Mouse (Mus musculus) embryonic facial prominence, embryonic 12.5 days (tissue): ENCODE data around the gene Smtn. TPM values are rescaled to one million over a fixed set of nuclear protein-coding genes. Genes with fewer than 3 reads are reported as not detected.

Experiments used
- ATAC-seq: fragments of 200-750 bp; cut with Nextera tagmentation; 2 replicates; pipeline ENCODE4 v1.8.0; 2017; ENCODE audit not compliant: insufficient number of reproducible peaks, insufficient read depth, low FRiP score, low TSS enrichment
- H3K27ac ChIP-seq: fragments of 300-500 bp; sonication (generic); 2 replicates; pipeline ENCODE4 v1.5.1; 2016; ENCODE audit warnings: mild to moderate bottlenecking
- H3K27me3 ChIP-seq: fragments of 300-500 bp; sonication (generic); 2 replicates; pipeline ENCODE4 v1.6.1; 2016; ENCODE audit warnings: mild to moderate bottlenecking, moderate library complexity
- H3K36me3 ChIP-seq: fragments of 300-500 bp; sonication (generic); 2 replicates; pipeline ENCODE4 v1.6.1; 2016; ENCODE audit warnings: mild to moderate bottlenecking
- H3K4me1 ChIP-seq: fragments of 300-500 bp; sonication (generic); 2 replicates; pipeline ENCODE4 v1.6.1; 2016
- H3K4me2 ChIP-seq: fragments of 300-500 bp; sonication (generic); replicated peaks from 2 replicates; pipeline ENCODE4 v1.6.1; 2016; ENCODE audit warnings: mild to moderate bottlenecking, moderate library complexity
- H3K4me3 ChIP-seq: fragments of 300-500 bp; sonication (generic); 2 replicates; pipeline ENCODE4 v1.5.1; 2016; ENCODE audit warnings: mild to moderate bottlenecking
- H3K9ac ChIP-seq: fragments of 300-500 bp; sonication (generic); 2 replicates; pipeline ENCODE4 v1.6.1; 2016; ENCODE audit warnings: mild to moderate bottlenecking, moderate library complexity
- H3K9me3 ChIP-seq: fragments of 300-500 bp; sonication (generic); 2 replicates; pipeline ENCODE4 v1.6.1; 2016; ENCODE audit warnings: mild to moderate bottlenecking, moderate library complexity
- WGBS: fragments of 180-500 bp; shearing (Covaris S2); methylation state at CpG from one replicate; pipeline ENCODE4 v1.1.7; 2016; 5-methylcytosine and 5-hydroxymethylcytosine counted together
- polyA plus RNA-seq: library from polyadenylated mRNA; unstranded; fragments of >200 nt; fragmentation: Nextera tagmentation; extraction: Ambion mirVana; gene quantifications from 2 replicates; pipeline ENCODE4 v1.2.1, GENCODE M21; 2016

Smtn gene
- polyA plus RNA-seq, 1 experiment from 2014 or later, result 55.7 TPM

DNA sequence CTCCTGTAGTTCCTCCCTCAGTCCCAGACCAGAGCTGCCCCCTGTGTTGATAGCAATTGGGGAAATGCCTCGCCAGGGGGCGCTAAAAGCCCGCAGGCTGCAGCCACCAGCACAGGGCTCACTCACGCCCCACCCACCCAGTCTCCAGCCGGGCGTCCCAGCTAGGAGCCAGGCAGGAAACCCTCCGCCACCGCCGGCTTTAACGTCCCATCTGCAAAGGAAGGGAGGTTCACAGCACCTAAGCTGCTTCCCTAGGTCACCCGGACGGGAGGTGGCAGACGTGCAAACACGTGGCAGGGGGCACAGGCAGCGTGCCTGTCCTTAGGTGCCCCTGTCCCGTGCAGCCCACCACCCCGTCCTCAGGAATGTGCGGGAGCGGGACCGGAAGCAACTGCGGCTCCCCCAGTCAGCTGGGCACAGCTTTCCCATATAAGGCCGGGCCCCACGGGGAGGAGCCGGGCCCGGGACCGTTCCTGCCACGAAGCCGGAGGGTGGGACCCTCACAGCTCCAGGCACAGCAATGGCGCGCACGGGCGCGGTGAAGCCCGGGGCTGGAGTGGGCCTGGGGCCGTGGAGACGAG, 4.9 kb downstream of the Smtn start:
- peak overlapping the region; percentile 59 for H3K9ac ChIP-seq
- H3K27me3 ChIP-seq, result no peaks in the 10 kb centered on the region
- peaks cover 25% of the 10 kb centered on the region for H3K4me1 ChIP-seq
- peaks cover 27% of the 10 kb centered on the region for H3K36me3 ChIP-seq
- under 1% methylated on average over 36 of the region's 36 CpGs for WGBS
- peak; percentile 81 for ATAC-seq
- H3K4me3 ChIP-seq, result peak overlapping the region; percentile 40
- H3K9me3 ChIP-seq, result no peaks in the 10 kb centered on the region
- peak overlapping the region; percentile 58 for H3K4me2 ChIP-seq
- H3K27ac ChIP-seq, result peak overlapping the region; percentile 89

DNA sequence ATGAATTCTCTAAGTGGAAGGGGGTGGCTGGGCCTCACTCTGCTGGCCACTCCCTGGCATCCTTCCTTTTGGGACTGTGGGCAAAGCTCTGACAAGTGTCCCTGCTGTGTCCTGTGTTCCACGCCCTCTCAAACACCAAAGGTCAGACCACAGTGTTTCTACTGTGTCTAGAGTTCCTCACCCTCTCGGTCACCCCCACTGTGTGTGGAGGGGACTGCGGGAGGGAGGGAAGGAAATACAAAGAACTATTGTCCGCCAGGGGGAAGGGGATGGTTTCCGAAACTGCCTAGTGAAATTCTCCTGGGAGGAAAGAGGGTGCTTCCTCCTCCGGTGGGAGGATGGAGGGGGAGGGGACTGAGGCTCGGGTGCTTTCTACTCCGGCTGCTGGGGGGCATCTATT, 5.5 kb downstream of the Smtn start:
- peak overlapping the region; percentile 2; the same call in 1 of the 2 replicates for H3K9ac ChIP-seq
- no peaks in the 10 kb centered on the region for H3K9me3 ChIP-seq
- H3K27ac ChIP-seq, result peak overlapping the region; percentile 8; the same call in 1 of the 2 replicates
- peak overlapping the region; percentile 58 for H3K4me2 ChIP-seq
- H3K4me1 ChIP-seq, result peaks cover 25% of the 10 kb centered on the region
- no peak overlapping the region for H3K4me3 ChIP-seq
- whole genome bisulfite sequencing, result 10% methylated on average over 8 of the region's 8 CpGs
- ATAC-seq, result no peak
- H3K36me3 ChIP-seq, result peaks cover 32% of the 10 kb centered on the region
- H3K27me3 ChIP-seq, result no peaks in the 10 kb centered on the region

DNA sequence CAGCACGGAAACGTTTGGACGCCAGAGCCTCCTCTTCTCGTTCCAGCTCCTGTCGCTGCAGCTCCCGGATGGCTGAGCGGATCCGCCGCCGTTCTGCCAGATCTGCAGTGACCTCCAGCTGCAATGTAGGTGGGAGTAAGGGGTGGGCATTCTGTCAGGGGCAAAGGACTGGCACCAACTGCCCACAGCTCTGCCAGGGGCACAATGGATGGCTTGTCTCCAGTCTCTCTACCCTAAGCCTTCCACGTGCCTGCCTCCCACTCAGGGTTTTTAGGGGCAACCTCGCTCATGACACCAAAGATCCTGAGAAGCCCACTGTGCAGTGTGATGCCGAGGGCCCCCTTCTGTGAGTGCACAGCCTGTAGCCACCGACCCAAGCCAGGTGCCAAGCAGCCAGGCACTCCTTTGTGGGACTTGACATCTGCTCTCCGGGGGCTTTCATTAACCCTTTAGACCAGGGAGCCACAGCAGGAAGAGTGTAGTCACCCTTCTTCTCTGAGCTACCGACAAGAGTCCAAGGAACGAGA, 6.9 kb downstream of the Smtn start:
- Histone ChIP-seq H3K36me3 (peaks cover 41% of the 10 kb centered on the region), H3K9ac (no peak overlapping the region)
- 89% methylated on average over 17 of the region's 17 CpGs for WGBS

DNA sequence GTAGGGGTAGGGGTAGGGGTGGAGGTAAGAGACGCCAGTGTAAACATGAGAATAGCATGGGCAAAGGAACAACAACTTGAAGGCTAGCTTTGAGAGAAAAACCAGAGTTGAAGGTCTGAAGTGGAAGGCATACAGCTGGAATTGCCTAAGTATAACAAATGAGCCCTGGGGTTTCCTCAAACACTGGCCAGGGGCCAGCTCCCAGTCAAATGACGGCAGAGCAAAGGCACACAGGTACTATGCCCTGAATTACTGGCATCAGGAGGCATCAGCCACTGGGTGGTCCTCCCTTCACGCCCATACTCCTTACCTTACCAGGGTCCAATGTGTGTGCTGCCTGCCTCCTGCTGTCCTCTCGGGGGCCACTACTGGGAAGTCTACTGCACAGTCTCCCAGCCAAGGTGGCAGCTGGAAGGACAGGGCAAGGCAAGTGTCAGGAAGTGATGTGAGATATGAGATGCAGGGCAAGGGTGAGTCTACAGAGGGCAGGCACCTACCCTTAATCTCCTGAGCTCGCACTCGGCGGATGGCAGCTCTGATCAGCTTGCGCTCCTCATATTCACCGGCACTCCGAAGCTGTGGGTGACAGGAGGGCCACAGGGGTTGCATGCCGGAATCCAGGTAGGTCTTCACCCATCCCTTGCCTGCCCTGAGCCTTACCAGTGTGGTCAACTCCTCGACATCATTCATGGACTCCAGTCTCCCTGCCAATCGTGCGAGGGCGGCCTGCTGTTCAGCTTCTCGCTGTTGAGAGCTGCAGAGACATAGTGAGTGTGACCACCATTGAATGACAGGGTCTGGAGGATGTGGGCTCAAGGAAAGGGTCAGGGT, 8.1 kb downstream of the Smtn start:
- H3K27me3 ChIP-seq, result no peaks in the 10 kb centered on the region
- H3K36me3 ChIP-seq, result peaks cover 48% of the 10 kb centered on the region
- no peak for ATAC-seq
- no peaks in the 10 kb centered on the region for H3K9me3 ChIP-seq
- H3K4me2 ChIP-seq, result no peak overlapping the region
- H3K4me3 ChIP-seq, result no peak overlapping the region
- H3K27ac ChIP-seq, result no peak overlapping the region
- H3K4me1 ChIP-seq, result peaks cover 15% of the 10 kb centered on the region
- H3K9ac ChIP-seq, result no peak overlapping the region
- WGBS, result 91% methylated on average over 16 of the region's 16 CpGs

More for the DNA sequence above, 6.9 kb downstream of the Smtn start:
- H3K4me1 ChIP-seq, result peaks cover 22% of the 10 kb centered on the region
- no peaks in the 10 kb centered on the region for H3K9me3 ChIP-seq
- H3K4me3 ChIP-seq, result no peak overlapping the region
- H3K4me2 ChIP-seq, result no peak overlapping the region
- no peak for ATAC-seq
- no peaks in the 10 kb centered on the region for H3K27me3 ChIP-seq
- H3K27ac ChIP-seq, result no peak overlapping the region

DNA sequence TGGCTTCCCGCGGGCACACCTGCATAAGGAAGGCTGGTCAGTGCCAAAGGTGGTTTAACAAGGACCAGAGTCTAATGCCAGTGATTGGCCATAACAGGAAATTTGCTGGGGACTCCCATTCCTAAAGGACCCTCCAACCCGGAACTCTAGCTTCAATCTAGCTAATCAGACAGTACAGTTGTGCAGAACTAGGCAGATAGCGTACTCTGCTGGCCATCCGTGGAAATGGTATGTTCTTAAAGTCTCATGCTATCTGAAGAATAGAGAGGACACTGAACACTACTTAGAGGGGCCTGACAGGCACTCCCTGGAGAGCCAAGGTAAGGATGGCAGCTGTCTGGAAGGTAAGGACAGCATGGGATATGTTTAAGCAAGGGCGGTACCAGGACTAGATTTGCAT, 8.8 kb downstream of the Smtn start:
- peaks cover 54% of the 10 kb centered on the region for H3K36me3 ChIP-seq
- ATAC-seq, result no peak

DNA sequence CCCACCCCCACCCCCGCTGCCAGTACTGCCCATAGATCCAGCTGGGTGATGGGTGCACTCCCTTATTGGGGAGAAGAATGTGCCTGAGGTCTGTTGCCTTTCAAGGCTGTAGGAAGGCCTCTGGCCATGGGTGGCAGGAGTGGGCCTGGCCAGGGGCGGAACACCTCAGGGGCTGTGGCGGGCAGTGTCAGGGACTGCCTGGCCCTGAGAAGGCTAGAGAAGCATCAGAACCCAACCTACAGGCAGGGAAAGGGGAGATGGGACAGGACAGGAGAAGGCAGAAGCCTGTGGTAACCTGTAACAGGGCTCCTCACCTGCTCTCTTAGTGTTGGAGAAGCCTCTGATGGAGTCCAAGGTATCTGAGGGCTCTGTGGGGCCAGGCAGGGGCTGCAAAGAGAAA, 9.7 kb downstream of the Smtn start:
- ATAC-seq, result no peak
- Histone ChIP-seq H3K36me3 (peaks cover 63% of the 10 kb centered on the region), H3K4me1 (0 out of 2 replicates have a peak, but pooled peaks cover 5% of the 10 kb centered on the region), H3K4me2 (no peak overlapping the region), H3K9ac (no peak overlapping the region), H3K4me3 (no peak overlapping the region), H3K9me3 (no peaks in the 10 kb centered on the region), H3K27ac (no peak overlapping the region), H3K27me3 (no peaks in the 10 kb centered on the region)
- WGBS, result 93% methylated on average over 3 of the region's 3 CpGs

More for the DNA sequence above, 8.8 kb downstream of the Smtn start:
- Histone ChIP-seq H3K4me2 (no peak overlapping the region), H3K4me3 (no peak overlapping the region), H3K4me1 (peaks cover 12% of the 10 kb centered on the region), H3K9me3 (no peaks in the 10 kb centered on the region), H3K27me3 (no peaks in the 10 kb centered on the region), H3K27ac (no peak overlapping the region), H3K9ac (no peak overlapping the region)
- WGBS, result 82% methylated on average over 6 of the region's 6 CpGs

DNA sequence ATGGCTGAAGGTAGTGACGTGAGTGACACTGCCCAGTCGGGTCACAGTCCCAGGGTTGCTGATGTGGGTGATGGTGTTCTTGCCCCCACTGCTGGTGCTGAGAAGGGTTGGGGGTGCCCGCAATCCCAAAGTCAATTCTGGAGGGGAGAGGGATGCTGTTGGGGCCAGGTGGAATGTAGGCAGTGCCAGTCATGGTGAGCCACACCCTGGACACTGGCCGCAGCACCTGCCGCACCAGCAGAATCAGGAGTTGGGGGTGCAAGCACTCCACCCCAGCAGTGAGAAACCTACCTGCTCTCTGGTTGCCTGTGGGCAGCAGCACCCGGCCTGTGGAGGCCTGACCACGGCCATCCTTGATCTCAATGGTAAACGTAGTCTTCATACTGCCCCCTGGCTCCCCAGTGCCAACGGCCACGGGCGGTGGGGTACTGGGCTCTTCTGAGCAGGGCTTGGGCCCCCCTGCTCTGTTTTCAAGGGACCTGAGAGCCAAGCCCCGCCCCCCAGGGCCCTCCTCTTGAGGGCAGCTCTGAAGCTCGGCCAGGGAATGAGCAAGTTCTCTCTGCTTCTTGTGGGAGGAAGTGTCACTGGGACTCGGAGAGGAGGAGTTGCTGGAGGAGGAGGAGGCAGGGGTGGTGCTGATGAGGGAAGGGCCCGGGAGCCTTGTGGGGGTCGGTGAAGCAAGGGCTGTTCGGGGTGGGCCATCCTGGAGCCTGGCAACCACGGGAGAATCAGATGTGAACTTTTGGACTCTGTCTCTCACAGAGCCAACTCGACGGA, 10.7 kb downstream of the Smtn start:
- WGBS, result 85% methylated on average over 20 of the region's 20 CpGs
- no peaks in the 10 kb centered on the region for H3K4me1 ChIP-seq
- no peak overlapping the region for H3K4me3 ChIP-seq
- H3K9ac ChIP-seq, result no peak overlapping the region
- H3K27ac ChIP-seq, result no peak overlapping the region
- H3K27me3 ChIP-seq, result no peaks in the 10 kb centered on the region
- ATAC-seq, result no peak
- H3K4me2 ChIP-seq, result no peak overlapping the region
- no peaks in the 10 kb centered on the region for H3K9me3 ChIP-seq
- peaks cover 74% of the 10 kb centered on the region for H3K36me3 ChIP-seq

DNA sequence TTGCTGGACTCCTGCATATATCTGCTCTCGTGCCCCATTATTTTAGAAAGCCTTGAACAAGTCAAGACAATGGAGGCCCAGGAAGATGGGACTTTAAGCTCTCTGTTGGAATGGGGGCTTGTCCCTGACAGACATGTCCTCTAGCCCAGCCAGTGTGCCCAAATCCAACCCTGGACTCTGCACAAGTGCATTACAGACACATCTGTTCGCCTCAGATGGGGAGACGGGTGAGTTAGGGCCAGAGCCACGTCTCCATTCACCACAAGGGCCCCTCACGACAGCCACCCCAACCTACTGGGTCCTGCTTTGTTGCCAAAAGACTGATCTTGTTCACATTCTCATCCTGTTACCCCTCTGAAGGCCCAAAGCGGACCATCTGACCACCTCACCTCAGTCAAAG, 12.2 kb downstream of the Smtn start:
- H3K4me3 ChIP-seq, result no peak overlapping the region
- ATAC-seq, result no peak
- peaks cover 83% of the 10 kb centered on the region for H3K36me3 ChIP-seq
- no peaks in the 10 kb centered on the region for H3K9me3 ChIP-seq
- no peak overlapping the region for H3K4me2 ChIP-seq
- H3K4me1 ChIP-seq, result no peaks in the 10 kb centered on the region
- no peak overlapping the region for H3K27ac ChIP-seq
- WGBS, result 87% methylated on average over 6 of the region's 6 CpGs
- H3K9ac ChIP-seq, result no peak overlapping the region
- H3K27me3 ChIP-seq, result no peaks in the 10 kb centered on the region

DNA sequence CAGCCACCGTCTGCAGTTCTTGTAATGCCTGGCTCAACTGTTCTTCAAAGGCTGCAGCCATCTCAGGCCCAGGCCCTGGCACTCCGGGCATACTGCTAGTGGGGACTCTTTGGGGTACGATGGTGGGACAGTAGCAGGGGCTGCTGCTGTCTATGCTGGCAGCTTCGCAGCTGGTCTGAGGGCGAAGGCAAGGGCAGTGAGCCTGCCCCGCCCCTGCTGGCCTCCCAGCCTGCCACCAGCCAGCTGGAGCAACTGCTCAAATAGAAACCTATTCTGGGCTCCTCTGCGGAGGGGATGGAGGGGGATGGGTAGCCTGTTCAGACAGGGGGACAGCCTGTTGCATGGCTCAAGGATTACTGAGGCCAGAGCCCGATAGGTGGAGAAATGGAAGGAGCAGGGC, 12.6 kb downstream of the Smtn start:
- no peak overlapping the region for H3K4me2 ChIP-seq
- H3K9ac ChIP-seq, result no peak overlapping the region
- no peak overlapping the region for H3K4me3 ChIP-seq
- H3K4me1 ChIP-seq, result no peaks in the 10 kb centered on the region
- H3K27me3 ChIP-seq, result no peaks in the 10 kb centered on the region
- H3K36me3 ChIP-seq, result peaks cover 83% of the 10 kb centered on the region
- H3K27ac ChIP-seq, result no peak overlapping the region
- WGBS, result 84% methylated on average over 8 of the region's 8 CpGs
- no peak for ATAC-seq
- no peaks in the 10 kb centered on the region for H3K9me3 ChIP-seq

DNA sequence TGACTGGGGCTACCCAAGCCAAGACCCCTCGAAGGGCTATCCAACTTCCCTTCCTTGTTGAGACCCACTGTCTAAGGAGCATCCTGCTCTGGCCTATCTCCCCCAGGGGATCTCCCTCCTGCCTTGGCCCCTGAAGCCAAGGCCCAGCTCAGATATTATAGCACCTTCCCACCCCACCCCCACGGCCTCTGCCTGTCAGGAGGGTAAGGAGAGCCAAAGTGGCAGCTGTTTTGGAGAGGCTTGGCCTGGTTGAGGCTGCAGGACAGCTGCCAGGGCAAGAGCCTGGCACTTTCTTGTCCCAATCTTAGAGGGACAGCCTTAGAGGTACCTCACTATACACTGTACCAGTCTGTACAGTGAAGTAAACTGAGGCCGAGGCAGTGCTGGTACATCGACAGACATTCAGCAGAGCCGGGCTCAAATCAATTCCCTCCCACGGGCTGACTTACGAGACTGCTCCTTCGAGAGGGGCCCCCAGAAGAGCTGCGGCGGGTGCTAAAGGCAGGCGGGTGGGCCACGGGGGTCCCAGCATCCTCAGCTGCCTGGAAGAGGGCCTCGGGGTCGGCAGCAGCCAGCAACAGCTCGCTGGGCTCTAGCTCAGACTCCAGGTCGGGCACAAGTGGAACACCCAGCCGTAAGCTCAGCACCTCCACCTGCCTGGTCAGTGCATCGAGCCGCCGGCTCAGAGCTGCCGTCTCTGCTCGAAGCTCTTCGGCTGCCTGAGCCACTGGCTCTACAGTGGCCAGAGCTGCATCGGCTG, 13.3 kb downstream of the Smtn start:
- Histone ChIP-seq H3K9ac (no peak overlapping the region), H3K27ac (no peak overlapping the region), H3K4me3 (no peak overlapping the region), H3K36me3 (peaks cover 84% of the 10 kb centered on the region), H3K4me1 (no peaks in the 10 kb centered on the region), H3K27me3 (no peaks in the 10 kb centered on the region), H3K9me3 (no peaks in the 10 kb centered on the region), H3K4me2 (no peak overlapping the region)
- WGBS, result 88% methylated on average over 24 of the region's 24 CpGs
- no peak for ATAC-seq

DNA sequence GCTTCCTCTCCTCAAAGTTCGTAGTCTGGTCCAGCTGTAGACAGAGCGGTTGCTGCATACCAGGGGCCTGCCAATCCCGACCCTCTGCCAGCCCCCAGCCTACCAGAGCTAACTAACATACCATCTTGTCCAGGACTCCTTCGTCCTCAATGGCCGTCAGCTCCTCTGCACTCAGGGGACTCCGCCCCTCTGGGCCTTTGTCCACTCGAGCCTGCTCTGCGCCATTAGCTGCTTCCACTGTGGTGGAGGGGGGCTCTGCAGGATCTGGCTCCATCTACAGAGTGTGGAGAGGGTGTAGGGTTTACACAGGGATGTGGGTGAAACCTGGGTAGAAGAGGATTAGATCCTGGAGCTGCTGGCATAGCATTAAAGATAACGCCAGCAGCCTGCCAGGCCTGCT, 14.2 kb downstream of the Smtn start:
- no peak overlapping the region for H3K9ac ChIP-seq
- no peak overlapping the region for H3K4me3 ChIP-seq
- H3K9me3 ChIP-seq, result no peaks in the 10 kb centered on the region
- whole genome bisulfite sequencing, result 85% methylated on average over 9 of the region's 9 CpGs
- H3K36me3 ChIP-seq, result peaks cover 87% of the 10 kb centered on the region
- ATAC-seq, result no peak
- H3K27me3 ChIP-seq, result no peaks in the 10 kb centered on the region
- H3K4me2 ChIP-seq, result no peak overlapping the region
- no peaks in the 10 kb centered on the region for H3K4me1 ChIP-seq
- H3K27ac ChIP-seq, result no peak overlapping the region
